Mouse (Mus musculus) midbrain, embryonic 12.5 days (tissue): ENCODE results near the gene Stpg4. TPM values are rescaled to one million over a fixed set of nuclear protein-coding genes. Genes with fewer than 3 reads are reported as not detected.

Experiments
- ATAC-seq: fragments of 200-750 bp; cut with Nextera tagmentation; 2 replicates; pipeline ENCODE4 v1.8.0; 2017; ENCODE audit warnings: low read depth, moderate TSS enrichment, moderate library complexity; ENCODE audit not compliant: low FRiP score
- H3K27ac ChIP-seq: fragments of 300-500 bp; sonication (generic); replicated peaks from 2 replicates; pipeline ENCODE4 v1.5.1; 2016; ENCODE audit warnings: mild to moderate bottlenecking
- H3K27me3 ChIP-seq: fragments of 300-500 bp; sonication (generic); 2 replicates; pipeline ENCODE4 v1.6.1; 2016; ENCODE audit warnings: mild to moderate bottlenecking
- H3K36me3 ChIP-seq: fragments of 300-500 bp; sonication (generic); 2 replicates; pipeline ENCODE4 v1.6.1; 2016
- H3K4me1 ChIP-seq: fragments of 300-500 bp; sonication (generic); 2 replicates; pipeline ENCODE4 v1.6.1; 2016
- H3K4me2 ChIP-seq: fragments of 300-500 bp; sonication (generic); replicated peaks from 2 replicates; pipeline ENCODE4 v1.6.1; 2016; ENCODE audit warnings: mild to moderate bottlenecking, moderate library complexity
- H3K4me3 ChIP-seq: fragments of 300-500 bp; sonication (generic); 2 replicates; pipeline ENCODE4 v1.5.1; 2016; ENCODE audit warnings: mild to moderate bottlenecking
- H3K9ac ChIP-seq: fragments of 300-500 bp; sonication (generic); replicated peaks from 2 replicates; pipeline ENCODE4 v1.6.1; 2016; ENCODE audit warnings: mild to moderate bottlenecking, moderate library complexity
- H3K9me3 ChIP-seq: fragments of 300-500 bp; sonication (generic); 2 replicates; pipeline ENCODE4 v1.6.1; 2016; ENCODE audit warnings: mild to moderate bottlenecking
- WGBS: fragments of 180-500 bp; shearing (Covaris S2); methylation state at CpG from one replicate; pipeline ENCODE4 v1.1.7; 2016; 5-methylcytosine and 5-hydroxymethylcytosine counted together
- polyA plus RNA-seq: library from polyadenylated mRNA; unstranded; fragments of >200 nt; fragmentation: Nextera tagmentation; extraction: Ambion mirVana; gene quantifications from 2 replicates; pipeline ENCODE4 v1.2.1, GENCODE M21; 2016

The Stpg4 gene
- polyA plus RNA-seq, 1 experiment from 2014 or later, result not detected

DNA sequence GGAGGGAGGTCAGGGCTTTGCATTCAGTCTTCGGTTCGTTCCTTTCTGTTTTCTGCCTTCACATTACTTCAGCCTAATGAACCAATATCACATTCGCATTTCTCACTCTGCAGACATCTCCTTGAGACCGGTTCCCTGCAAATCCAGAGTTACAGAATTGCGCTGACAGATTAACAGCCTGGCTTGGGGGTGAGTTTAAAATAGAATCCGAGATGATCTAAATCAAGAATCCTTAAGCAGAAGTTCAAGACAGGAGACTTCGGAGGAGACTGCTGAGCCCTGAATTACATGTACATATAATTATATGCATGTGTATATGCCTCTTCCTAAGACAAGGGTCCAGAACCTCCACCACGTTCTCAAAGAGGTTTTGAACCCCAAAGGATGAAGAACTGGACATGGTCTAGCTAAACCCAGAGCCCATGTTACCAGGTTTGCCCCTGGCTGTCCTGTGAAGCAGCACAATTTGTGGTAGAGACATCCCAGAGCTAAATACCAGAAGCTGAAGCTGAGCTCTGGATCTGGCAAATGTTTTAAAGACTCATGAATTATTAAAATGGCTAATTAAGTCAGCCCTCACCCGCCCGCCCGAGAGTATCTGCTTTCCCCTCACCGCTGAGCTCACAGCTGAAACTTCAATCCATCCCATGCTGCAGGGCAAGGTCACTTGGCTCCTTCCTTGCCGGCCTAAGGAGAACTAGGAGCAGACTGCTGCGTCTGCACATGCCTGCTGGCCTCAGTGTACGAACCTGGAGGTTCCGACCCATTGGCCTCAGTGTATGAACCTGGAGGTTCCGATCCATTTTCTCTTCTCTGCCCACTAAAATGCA is 33.3 kb upstream of the Stpg4 start:
- H3K4me3 ChIP-seq, result no peak overlapping the region
- peaks cover 42% of the 10 kb centered on the region for H3K4me1 ChIP-seq
- H3K9me3 ChIP-seq, result no peaks in the 10 kb centered on the region
- ATAC-seq, result peak; percentile 67
- peak overlapping the region; percentile 18 for H3K4me2 ChIP-seq
- H3K27ac ChIP-seq, result 0 out of 2 replicates have a peak overlapping the region, but pooled peaks have one; percentile 15
- 0 out of 2 replicates have a peak, but pooled peaks cover 11% of the 10 kb centered on the region for H3K27me3 ChIP-seq
- no peaks in the 10 kb centered on the region for H3K36me3 ChIP-seq
- H3K9ac ChIP-seq, result no peak overlapping the region
- WGBS, result 18% methylated on average over 17 of the region's 17 CpGs

DNA sequence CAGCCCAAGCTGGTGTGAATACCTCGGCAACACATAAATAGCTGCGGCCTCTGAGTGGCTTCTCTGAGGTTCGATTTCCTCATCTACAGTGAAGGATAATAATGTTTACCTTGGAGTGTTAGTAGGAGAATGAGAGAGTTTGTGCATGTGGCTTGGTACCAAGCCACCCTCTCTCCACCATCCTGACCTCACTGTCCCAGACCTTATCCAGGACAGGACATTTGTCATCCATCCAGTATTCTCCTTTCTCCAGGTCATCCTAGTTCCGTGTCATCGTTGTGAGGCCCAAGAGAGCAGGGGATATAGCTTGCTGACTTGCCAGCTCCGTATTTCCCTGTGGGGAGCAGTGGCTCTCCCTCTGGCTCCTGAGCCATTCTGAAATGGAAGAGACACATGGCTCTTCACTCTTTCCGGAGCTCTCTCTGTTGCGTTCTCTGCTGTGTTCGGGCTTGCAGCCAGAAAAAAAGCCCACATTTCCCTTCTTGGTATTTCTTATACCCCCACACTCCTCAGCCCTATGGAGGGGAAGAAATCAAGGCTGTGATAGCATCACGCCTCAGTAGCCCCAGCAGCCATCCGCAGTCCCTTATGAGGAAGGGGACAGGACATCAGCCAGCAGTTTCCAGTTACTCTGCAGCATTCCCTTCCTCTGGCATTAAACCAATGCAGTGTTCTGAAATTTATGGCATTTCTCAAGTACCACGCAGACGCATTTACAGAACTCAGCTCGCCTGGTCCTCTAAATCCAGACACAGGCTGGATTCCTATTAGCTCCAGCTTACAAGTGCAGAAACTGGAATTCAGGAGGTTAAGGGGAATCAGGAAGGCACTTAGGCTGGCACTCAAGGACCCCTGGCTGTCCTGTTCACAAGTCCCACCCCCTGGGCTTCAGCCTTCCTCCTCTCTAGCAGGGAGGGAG is 32.5 kb upstream of the Stpg4 start:
- Histone ChIP-seq H3K9ac (no peak overlapping the region), H3K4me3 (no peak overlapping the region)

GRCm38 (mm10) chr17:87458911-87459749 is 31.6 kb upstream of the Stpg4 start:
- Histone ChIP-seq H3K27me3 (0 out of 2 replicates have a peak, but pooled peaks cover 11% of the 10 kb centered on the region), H3K4me1 (peaks cover 42% of the 10 kb centered on the region), H3K36me3 (no peaks in the 10 kb centered on the region), H3K27ac (0 out of 2 replicates have a peak overlapping the region, but pooled peaks have one; percentile 20), H3K4me3 (no peak overlapping the region), H3K9me3 (no peaks in the 10 kb centered on the region), H3K9ac (no peak overlapping the region), H3K4me2 (peak overlapping the region; percentile 12; the same call in 1 of the 2 replicates)
- 10% methylated on average over 13 of the region's 17 CpGs for WGBS
- peak; percentile 52 for ATAC-seq

More for the DNA sequence above, 32.5 kb upstream of the Stpg4 start:
- Histone ChIP-seq H3K27me3 (0 out of 2 replicates have a peak, but pooled peaks cover 11% of the 10 kb centered on the region), H3K27ac (0 out of 2 replicates have a peak overlapping the region, but pooled peaks have one; percentile 7), H3K4me2 (peak overlapping the region; percentile 18), H3K4me1 (peaks cover 42% of the 10 kb centered on the region), H3K36me3 (no peaks in the 10 kb centered on the region), H3K9me3 (no peaks in the 10 kb centered on the region)
- WGBS, result 25% methylated on average over 14 of the region's 14 CpGs
- peak; percentile 19; the same call in 1 of the 2 replicates for ATAC-seq

- no peak overlapping the region for H3K4me3 ChIP-seq
- H3K4me2 ChIP-seq, result no peak overlapping the region
- no peaks in the 10 kb centered on the region for H3K36me3 ChIP-seq
- H3K27me3 ChIP-seq, result 0 out of 2 replicates have a peak, but pooled peaks cover 11% of the 10 kb centered on the region
- no peaks in the 10 kb centered on the region for H3K9me3 ChIP-seq
- H3K9ac ChIP-seq, result no peak overlapping the region
- WGBS, result 59% methylated on average over 7 of the region's 7 CpGs
- H3K4me1 ChIP-seq, result peaks cover 42% of the 10 kb centered on the region
- H3K27ac ChIP-seq, result 0 out of 2 replicates have a peak overlapping the region, but pooled peaks have one; percentile 15
- no peak for ATAC-seq
These were observed 30.4 kb upstream of the Stpg4 start for GRCm38 (mm10) chr17:87457961-87458360.

DNA sequence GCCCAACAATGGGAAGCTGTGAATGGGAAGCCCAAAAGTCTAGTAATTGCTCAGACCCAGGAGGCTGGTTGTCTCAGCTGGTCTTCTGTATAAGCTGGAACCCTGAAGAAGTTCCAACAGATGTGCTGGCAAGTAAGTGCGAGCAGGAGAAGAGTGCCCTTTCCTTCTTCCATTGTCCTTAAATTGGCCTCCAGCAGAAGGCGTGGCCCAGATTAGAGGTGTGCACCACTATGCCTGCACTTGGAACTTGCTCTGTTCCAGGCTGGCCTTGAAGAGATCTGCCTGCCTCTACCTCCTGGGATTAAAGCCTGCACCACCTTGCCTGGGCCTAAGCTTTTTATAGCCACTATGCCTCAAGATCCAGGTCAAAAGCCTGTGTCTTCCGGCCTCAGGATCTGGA is 26.6 kb upstream of the Stpg4 start:
- peaks cover 13% of the 10 kb centered on the region for H3K4me1 ChIP-seq
- ATAC-seq, result no peak
- no peak overlapping the region for H3K4me2 ChIP-seq
- H3K9ac ChIP-seq, result no peak overlapping the region
- no peak overlapping the region for H3K27ac ChIP-seq
- H3K36me3 ChIP-seq, result no peaks in the 10 kb centered on the region
- no peak overlapping the region for H3K4me3 ChIP-seq
- H3K27me3 ChIP-seq, result peaks cover 2% of the 10 kb centered on the region; the same call in 1 of the 2 replicates
- 96% methylated on average over 3 of the region's 3 CpGs for WGBS
- H3K9me3 ChIP-seq, result no peaks in the 10 kb centered on the region

- 89% methylated on average over 7 of the region's 7 CpGs for WGBS
- Histone ChIP-seq H3K27ac (no peak overlapping the region), H3K4me1 (peaks cover 7% of the 10 kb centered on the region; the same call in 1 of the 2 replicates), H3K9ac (no peak overlapping the region), H3K36me3 (no peaks in the 10 kb centered on the region), H3K9me3 (no peaks in the 10 kb centered on the region), H3K27me3 (peaks cover 2% of the 10 kb centered on the region; the same call in 1 of the 2 replicates), H3K4me2 (no peak overlapping the region), H3K4me3 (no peak overlapping the region)
- ATAC-seq, result no peak
These were observed 25.8 kb upstream of the Stpg4 start for GRCm38 (mm10) chr17:87453336-87453735.

DNA sequence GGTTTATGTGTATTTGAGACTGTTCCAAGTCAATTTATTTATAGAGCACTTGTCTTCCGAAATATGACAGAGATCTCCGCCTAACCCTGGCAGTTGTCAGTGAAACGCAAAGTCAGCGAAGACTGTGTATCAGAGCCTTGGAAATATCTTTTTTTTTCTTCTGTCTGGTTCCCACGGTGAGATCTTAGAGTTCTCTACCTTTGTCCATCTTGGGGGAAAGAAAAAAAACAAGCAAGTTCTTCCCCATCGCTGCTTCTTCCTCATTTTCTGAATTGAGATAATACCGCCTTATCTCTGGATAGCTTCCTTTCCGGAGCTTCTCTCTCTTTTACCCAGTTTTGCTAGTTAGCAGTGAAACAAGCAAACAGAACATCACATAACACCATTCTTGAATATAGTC is 21.3 kb upstream of the Stpg4 start:
- Histone ChIP-seq H3K27ac (no peak overlapping the region), H3K9me3 (no peaks in the 10 kb centered on the region), H3K9ac (no peak overlapping the region), H3K36me3 (no peaks in the 10 kb centered on the region), H3K4me2 (no peak overlapping the region), H3K27me3 (peaks cover 2% of the 10 kb centered on the region; the same call in 1 of the 2 replicates), H3K4me1 (peaks cover 19% of the 10 kb centered on the region), H3K4me3 (no peak overlapping the region)
- ATAC-seq, result no peak
- 92% methylated on average over 8 of the region's 8 CpGs for WGBS

GRCm38 (mm10) chr17:87448339-87448738 is 20.8 kb upstream of the Stpg4 start:
- Histone ChIP-seq H3K4me3 (no peak overlapping the region), H3K9me3 (no peaks in the 10 kb centered on the region), H3K27me3 (peaks cover 2% of the 10 kb centered on the region; the same call in 1 of the 2 replicates), H3K27ac (no peak overlapping the region), H3K36me3 (no peaks in the 10 kb centered on the region), H3K4me2 (no peak overlapping the region), H3K9ac (no peak overlapping the region), H3K4me1 (peaks cover 24% of the 10 kb centered on the region)
- 95% methylated on average over 9 of the region's 9 CpGs for WGBS
- no peak for ATAC-seq

DNA sequence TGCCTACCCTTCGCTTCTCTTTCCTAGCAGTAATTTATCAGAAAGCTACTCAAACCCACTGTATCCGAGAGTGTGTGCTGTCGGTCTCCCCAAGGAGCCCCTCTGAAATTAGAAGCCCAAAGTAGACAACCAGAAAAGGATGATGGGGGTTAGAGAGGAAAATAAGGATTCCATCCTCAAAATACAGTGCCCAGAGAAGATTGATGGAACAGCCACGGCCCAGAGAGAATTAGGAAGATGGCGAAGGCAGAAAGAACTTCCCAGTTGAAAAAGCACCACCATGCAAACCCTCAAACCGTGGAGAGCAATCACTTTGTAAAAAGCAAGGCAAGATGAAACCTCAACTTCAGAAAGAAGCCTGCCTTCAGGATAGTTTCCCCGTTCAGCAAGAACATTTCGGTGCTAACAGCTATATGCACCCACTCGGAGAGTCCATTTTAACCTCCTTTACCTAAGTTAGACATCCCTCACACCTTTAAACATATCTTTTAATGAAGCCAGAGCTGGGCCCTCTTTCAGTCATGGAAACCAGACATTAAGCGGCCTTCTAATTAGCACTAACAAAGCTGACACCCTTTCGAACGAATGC is 20.2 kb upstream of the Stpg4 start:
- no peak for ATAC-seq
- peaks cover 29% of the 10 kb centered on the region for H3K4me1 ChIP-seq
- peak overlapping the region; percentile 99 for H3K9ac ChIP-seq
- H3K36me3 ChIP-seq, result no peaks in the 10 kb centered on the region
- H3K4me2 ChIP-seq, result peak overlapping the region; percentile 85
- no peaks in the 10 kb centered on the region for H3K9me3 ChIP-seq
- H3K27me3 ChIP-seq, result peaks cover 2% of the 10 kb centered on the region; the same call in 1 of the 2 replicates
- H3K27ac ChIP-seq, result peak overlapping the region; percentile 99
- H3K4me3 ChIP-seq, result peak overlapping the region; percentile 95
- WGBS, result 40% methylated on average over 12 of the region's 12 CpGs

DNA sequence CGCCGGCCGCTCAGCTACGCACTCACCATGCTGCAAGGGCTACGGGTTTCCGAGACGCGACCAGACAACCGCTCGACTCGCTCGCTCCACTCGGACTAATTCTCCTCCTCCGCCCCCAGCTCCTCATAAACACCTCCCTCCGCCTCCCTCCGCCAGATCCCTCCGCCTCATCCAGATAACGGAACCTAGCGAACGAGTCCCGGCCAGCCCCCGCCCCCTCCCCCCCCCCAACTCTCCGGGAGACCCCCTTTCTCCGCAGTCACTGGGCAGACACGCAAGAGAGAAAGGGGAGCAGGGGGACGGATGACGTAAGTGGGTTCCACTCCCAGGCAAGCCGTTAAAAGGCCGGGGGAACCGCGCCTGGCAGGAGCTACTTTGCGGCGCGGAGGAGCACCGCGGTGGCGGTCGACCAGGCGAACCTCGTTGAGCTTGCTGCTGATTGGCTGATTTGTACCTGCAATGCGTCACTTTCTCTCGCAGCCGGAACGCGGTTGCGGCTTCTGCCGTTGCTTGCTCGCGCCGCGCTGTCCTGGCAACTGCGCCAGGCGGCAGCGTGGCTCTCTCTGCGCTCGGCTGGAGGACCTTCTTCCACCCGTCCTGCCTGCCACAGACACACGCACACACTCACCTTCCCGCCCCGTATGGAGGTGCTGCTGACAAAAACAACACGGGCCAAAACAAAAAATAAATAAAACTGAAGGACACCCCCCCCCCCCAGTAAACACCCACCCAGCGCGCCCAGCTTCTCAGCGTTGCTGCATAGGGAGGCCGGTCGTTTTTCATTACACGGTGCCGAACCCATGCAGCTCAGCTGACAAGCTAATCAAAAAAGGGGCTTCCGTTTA is 19.4 kb upstream of the Stpg4 start, which contains the start of gene Calm2:
Gene Calm2, minus strand, starts transcription at position 169 of the 845 bp plus-strand sequence.
- H3K4me2 ChIP-seq, result peak within 1 kb of the TSS; percentile 85
- under 1% methylated on average over 67 of the region's 69 CpGs for WGBS
- H3K27me3 ChIP-seq, result no peaks in the 10 kb centered on the region
- ATAC-seq, result peak; percentile 92
- H3K9ac ChIP-seq, result peak within 1 kb of the TSS; percentile 99
- peaks cover 34% of the 10 kb centered on the region for H3K4me1 ChIP-seq
- no peaks in the 10 kb centered on the region for H3K36me3 ChIP-seq
- no peaks in the 10 kb centered on the region for H3K9me3 ChIP-seq
- H3K4me3 ChIP-seq, result peak within 1 kb of the TSS; percentile 95
- peak within 1 kb of the TSS; percentile 99 for H3K27ac ChIP-seq
